ENCODE assay signal across 16 mouse cellular contexts in the genomic region with DNA sequence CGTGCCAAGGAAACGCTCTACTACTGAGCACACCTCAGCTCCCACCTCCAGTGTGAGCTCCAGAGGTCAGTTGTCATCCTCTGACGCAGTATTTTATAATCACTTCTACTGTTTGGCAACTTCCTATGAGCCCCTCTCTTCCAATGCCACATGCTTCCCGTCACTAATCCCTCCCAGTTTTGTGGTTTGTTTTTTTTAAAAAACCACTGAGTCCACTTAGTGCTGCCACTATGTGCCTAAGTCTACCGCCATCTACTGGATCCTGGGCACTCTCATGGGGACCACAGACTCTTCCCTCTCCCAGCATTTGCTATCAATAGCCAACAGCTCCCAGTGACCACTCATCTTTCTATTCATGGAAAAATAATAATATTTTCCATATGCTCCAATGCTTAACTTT. TPM values are rescaled to one million over a fixed set of nuclear protein-coding genes. Genes with fewer than 3 reads are reported as not detected.
DNase-seq lines count a peak whose midpoint lies in the region; ATAC-seq and TF ChIP-seq lines count a peak whose summit lies in the region.
"Had no signal": no experiment of that assay in that cellular context is flagged by ENCODE, and none has a peak within 500 bp of the region (broad histone marks: within the 10 kb centered on the region; RNA-seq: fewer than 3 reads in every experiment).

No protein-coding gene starts in this region.

- H3K36me3 ChIP-seq in midbrain, embryonic 14.5 days (ENCODE audit: control insufficient read depth, insufficient read depth, low read length): 0 out of 2 replicates have a peak, but pooled peaks cover 2% of the 10 kb centered on the region
- peaks cover 14% of the 10 kb centered on the region for H3K36me3 ChIP-seq in midbrain, embryonic 13.5 days
- H3K36me3 ChIP-seq: stomach, embryonic 15.5 days had no signal

- 74% methylated on average over 5 of the region's 5 CpGs for WGBS in midbrain, embryonic 14.5 days
- 76% methylated on average over 5 of the region's 5 CpGs for WGBS in midbrain, embryonic 13.5 days

- TF ChIP-seq POLR2A in cortical plate, adult 2 months (IDR thresholded peaks at IDR 0.05; ENCODE audit: extremely low read depth, insufficient read depth, low read length): no peak

- H3K27me3 ChIP-seq in midbrain, embryonic 14.5 days (ENCODE audit: control insufficient read depth, insufficient read depth, low read length): no peaks in the 10 kb centered on the region
- H3K27me3 ChIP-seq in midbrain, embryonic 13.5 days: no peaks in the 10 kb centered on the region
- H3K27me3 ChIP-seq: forebrain, embryonic 13.5 days; hindbrain, embryonic 13.5 days; stomach, embryonic 15.5 days had no signal

- no peaks in the 10 kb centered on the region for H3K4me1 ChIP-seq in midbrain, embryonic 14.5 days (ENCODE audit: control insufficient read depth, insufficient read depth, low read length)
- H3K4me1 ChIP-seq in midbrain, embryonic 13.5 days (replicated peaks): 0 out of 2 replicates have a peak, but pooled peaks cover 2% of the 10 kb centered on the region
- no peaks in the 10 kb centered on the region; the same call in 1 of the 2 replicates for H3K4me1 ChIP-seq in cortical plate, adult 2 months (ENCODE audit: control insufficient read depth, insufficient read depth, low read length)
- H3K4me1 ChIP-seq: stomach, embryonic 15.5 days had no signal

- no peak overlapping the region for H3K9ac ChIP-seq in midbrain, embryonic 14.5 days (replicated peaks; ENCODE audit: low read length)
- no peak overlapping the region for H3K9ac ChIP-seq in midbrain, embryonic 13.5 days (replicated peaks)
- H3K9ac ChIP-seq: forebrain, embryonic 13.5 days; hindbrain, embryonic 13.5 days; stomach, embryonic 15.5 days had no signal

- H3K27ac ChIP-seq in gastrocnemius, adult 2 months: no peak overlapping the region
- no peak overlapping the region for H3K27ac ChIP-seq in midbrain, embryonic 14.5 days (replicated peaks; ENCODE audit: low read depth, low read length)
- no peak overlapping the region for H3K27ac ChIP-seq in midbrain, embryonic 13.5 days
- H3K27ac ChIP-seq in cortical plate, adult 2 months (ENCODE audit: insufficient read depth, low read length): no peak overlapping the region
- H3K27ac ChIP-seq: forebrain, embryonic 13.5 days; hindbrain, embryonic 13.5 days; stomach, embryonic 15.5 days had no signal

- intact Hi-C loops in gastrocnemius, adult 2 months (cut with DNase I): no loop called here
- intact Hi-C loops in gastrocnemius, postnatal 36 days (cut with DNase I): loop anchor here (5.0 kb wide), 1 partner anchor 62 kb away; no protein-coding TSS in a partner anchor

- no peak overlapping the region for H3K4me3 ChIP-seq in gastrocnemius, adult 2 months
- H3K4me3 ChIP-seq in midbrain, embryonic 14.5 days (replicated peaks; ENCODE audit: low read depth, low read length): no peak overlapping the region
- no peak overlapping the region for H3K4me3 ChIP-seq in midbrain, embryonic 13.5 days (replicated peaks)
- no peak overlapping the region for H3K4me3 ChIP-seq in cortical plate, adult 2 months (ENCODE audit: insufficient read depth, low read length)
- H3K4me3 ChIP-seq: forebrain, embryonic 13.5 days; hindbrain, embryonic 13.5 days; stomach, embryonic 15.5 days had no signal

- DNase-seq in gastrocnemius, adult 2 months: no peak
- DNase-seq in gastrocnemius, postnatal 36 days: no peak
- peak; percentile 45 for DNase-seq in midbrain, embryonic 14.5 days
- DNase-seq in frontal cortex, postnatal 14 days (ENCODE audit: low spot score in 2 of 2): no peak
- DNase-seq in B cell, adult 2 months: no peak
- DNase-seq in spleen, adult 18-20 months: no peak
- DNase-seq: adrenal gland, postnatal 14 days; cerebellum, adult 9-10 months; left cerebral cortex, postnatal 4 days; lung, postnatal 10 days had no signal

- TF ChIP-seq CTCF in gastrocnemius, adult 2 months (IDR thresholded peaks at IDR 0.05): peak; percentile 28
- peak; percentile 28; the same call in 1 of the 2 replicates for TF ChIP-seq CTCF in cortical plate, adult 2 months (IDR thresholded peaks at IDR 0.05; ENCODE audit: extremely low read depth, insufficient read depth, low read length)

- no peaks in the 10 kb centered on the region for H3K9me3 ChIP-seq in midbrain, embryonic 14.5 days (ENCODE audit: control insufficient read depth, low read length)
- H3K9me3 ChIP-seq in midbrain, embryonic 13.5 days: no peaks in the 10 kb centered on the region
- H3K9me3 ChIP-seq: forebrain, embryonic 13.5 days; hindbrain, embryonic 13.5 days; stomach, embryonic 15.5 days had no signal

- H3K4me2 ChIP-seq in midbrain, embryonic 14.5 days (ENCODE audit: low read length): no peak overlapping the region
- no peak overlapping the region for H3K4me2 ChIP-seq in midbrain, embryonic 13.5 days (replicated peaks)
- H3K4me2 ChIP-seq: forebrain, embryonic 13.5 days; hindbrain, embryonic 13.5 days; stomach, embryonic 15.5 days had no signal

- no peak for ATAC-seq in midbrain, embryonic 14.5 days (ENCODE audit: low FRiP score, low TSS enrichment)
- no peak for ATAC-seq in midbrain, embryonic 13.5 days
- ATAC-seq: forebrain, embryonic 13.5 days had no signal

RNA-seq across cellular contexts. Expression of gene Angel1, which starts 12.2 kb away (rescaled TPM):
- 1 to 10 TPM; 3.9 to 4.8 TPM for total RNA-seq in gastrocnemius, adult 2 months (2021)
- 1 to 10 TPM; 3.5 to 3.9 TPM for total RNA-seq in gastrocnemius, postnatal 36 days (2021)
- polyA plus RNA-seq in midbrain, embryonic 14.5 days (2014; fragmentation: Nextera tagmentation; extraction: Ambion mirVana): 11.3 and 11.5 TPM in 2 replicates
- 10.3 and 10.9 TPM in 2 replicates for polyA plus RNA-seq in midbrain, embryonic 13.5 days (2015; fragmentation: Nextera tagmentation; extraction: Ambion mirVana)
- 10.3 and 10.5 TPM in 2 replicates for polyA plus RNA-seq in cortical plate, adult 2 months (2012; rRNA removed)

RNA-seq across cellular contexts. Expression of gene Lrrc74a, which starts 20.1 kb away (rescaled TPM):
- total RNA-seq in gastrocnemius, adult 2 months (2021): not detected
- total RNA-seq in gastrocnemius, postnatal 36 days (2021): not detected
- polyA plus RNA-seq in midbrain, embryonic 14.5 days (2014; fragmentation: Nextera tagmentation; extraction: Ambion mirVana): not detected in 2 replicates
- not detected in 2 replicates for polyA plus RNA-seq in midbrain, embryonic 13.5 days (2015; fragmentation: Nextera tagmentation; extraction: Ambion mirVana)
- not detected in 2 replicates for polyA plus RNA-seq in cortical plate, adult 2 months (2012; rRNA removed)
- total RNA-seq: adrenal gland, postnatal 14 days; heart, adult 8-10 months; left cerebral cortex, postnatal 4 days had no signal
- polyA plus RNA-seq: forebrain, embryonic 13.5 days; hindbrain, embryonic 13.5 days; stomach, embryonic 15.5 days had no signal

RNA-seq across cellular contexts. Expression of gene Vash1, which starts 35.5 kb away (rescaled TPM):
- total RNA-seq in gastrocnemius, adult 2 months (2021): 1 to 10 TPM; 4.0 to 6.9 TPM
- total RNA-seq in gastrocnemius, postnatal 36 days (2021): 1 to 10 TPM; 7.3 to 8.6 TPM
- 32.0 and 34.0 TPM in 2 replicates for polyA plus RNA-seq in midbrain, embryonic 14.5 days (2014; fragmentation: Nextera tagmentation; extraction: Ambion mirVana)
- 31.3 and 40.6 TPM in 2 replicates for polyA plus RNA-seq in midbrain, embryonic 13.5 days (2015; fragmentation: Nextera tagmentation; extraction: Ambion mirVana)
- polyA plus RNA-seq in cortical plate, adult 2 months (2012; rRNA removed): 14.7 and 15.8 TPM in 2 replicates
